Mouse (Mus musculus) brain, adult 10 weeks (tissue): ENCODE measurements around the gene Olfr447. TPM values are rescaled to one million over a fixed set of nuclear protein-coding genes. Genes with fewer than 3 reads are reported as not detected.

ENCODE experiments used
- polyA plus RNA-seq: library from polyadenylated mRNA; stranded (reverse); fragments of 350-450 nt; fragmentation: Illumina TruSeq; extraction: RNeasy Lipid Tissue Mini Kit (QIAGEN cat#74804); gene quantifications from one replicate; pipeline ENCODE4 v1.2.3, GENCODE M21; 2015; ENCODE audit warnings: low read depth, low replicate concordance

Gene Olfr447
- polyA plus RNA-seq, result not detected

GRCm38 (mm10) chr6:42908578-42908977 is at the start of gene Olfr447:
Gene Olfr447, plus strand, starts transcription at chr6:42908878.

GRCm38 (mm10) chr6:42890141-42890540 is 18.5 kb upstream of the Olfr447 start, which contains the start of gene Olfr448:
Gene Olfr448, plus strand, starts transcription at chr6:42890441.

GRCm38 (mm10) chr6:42921077-42921476 is 12.4 kb downstream of the Olfr447 start, which contains the start of gene Olfr446:
Gene Olfr446, plus strand, starts transcription at chr6:42921377.

GRCm38 (mm10) chr6:42948767-42949166 is 40.1 kb downstream of the Olfr447 start, which contains the start of gene Olfr444:
Gene Olfr444, plus strand, starts transcription at chr6:42949067.

Other genes with a start within 250 kb of the Olfr447 start
- 151 TPM for gene Tcaf1, start 198.8 kb upstream of the Olfr447 start, polyA plus RNA-seq
- not detected for gene Olfr453, start 169.5 kb upstream of the Olfr447 start, polyA plus RNA-seq
- not detected for gene Olfr38, start 152.5 kb upstream of the Olfr447 start, polyA plus RNA-seq
- gene Olfr452, start 123.8 kb upstream of the Olfr447 start, polyA plus RNA-seq, result not detected
- gene Olfr450, start 96.9 kb upstream of the Olfr447 start, polyA plus RNA-seq, result not detected
- not detected for gene Olfr449, start 74.5 kb upstream of the Olfr447 start, polyA plus RNA-seq
- gene Olfr448, start 18.4 kb upstream of the Olfr447 start, polyA plus RNA-seq, result not detected
- not detected for gene Olfr446, start 12.5 kb downstream of the Olfr447 start, polyA plus RNA-seq
- not detected for gene Olfr444, start 40.2 kb downstream of the Olfr447 start, polyA plus RNA-seq
- gene Olfr441, start 197.5 kb downstream of the Olfr447 start, polyA plus RNA-seq, result not detected
- not detected for gene Olfr237-ps1, start 237.7 kb downstream of the Olfr447 start, polyA plus RNA-seq